Mouse (Mus musculus): Measurements from ENCODE around the gene Pitpnm2.

The Pitpnm2 gene

GRCm38 (mm10) chr5:124138066-124138465 lies 111.5 kb downstream of the Pitpnm2 start:
- no peak for DNase-seq (ENCODE audit: low spot score)

- DNase-seq (ENCODE audit: low spot score): no peak
Observed at GRCm38 (mm10) chr5:124134261-124134660, 115.3 kb downstream of the Pitpnm2 start.

GRCm38 (mm10) chr5:124125093-124125492 lies 124.5 kb downstream of the Pitpnm2 start:
- no peak for DNase-seq (ENCODE audit: low spot score)

- DNase-seq (ENCODE audit: low spot score): no peak
Observed at GRCm38 (mm10) chr5:124122357-124122756, 127.2 kb downstream of the Pitpnm2 start.

- DNase-seq (ENCODE audit: low spot score): no peak
Observed at GRCm38 (mm10) chr5:124119204-124119603, 130.4 kb downstream of the Pitpnm2 start.

- DNase-seq (ENCODE audit: low spot score): peak; percentile 70
Observed at GRCm38 (mm10) chr5:124115990-124116845, 133.3 kb downstream of the Pitpnm2 start, which contains the start of gene Arl6ip4. TSS of gene Arl6ip4 (plus strand) at chr5:124116089.

- no peak for DNase-seq (ENCODE audit: low spot score)
Observed at GRCm38 (mm10) chr5:124115531-124115930, 134.0 kb downstream of the Pitpnm2 start.

- DNase-seq (ENCODE audit: low spot score): no peak
Observed at GRCm38 (mm10) chr5:124114276-124115025, 135.1 kb downstream of the Pitpnm2 start.

- peak; percentile 65 for DNase-seq (ENCODE audit: low spot score)
Observed at GRCm38 (mm10) chr5:124113030-124113429, 136.5 kb downstream of the Pitpnm2 start.

- peak; percentile 39 for DNase-seq (ENCODE audit: low spot score)
Observed at GRCm38 (mm10) chr5:124112531-124112930, 137.0 kb downstream of the Pitpnm2 start.

GRCm38 (mm10) chr5:124111742-124112497 lies 137.6 kb downstream of the Pitpnm2 start, which contains the start of gene Ogfod2:
TSS of gene Ogfod2 (plus strand) at chr5:124112297.
- DNase-seq (ENCODE audit: low spot score): peak; percentile 97

GRCm38 (mm10) chr5:124111077-124111741 lies 138.4 kb downstream of the Pitpnm2 start:
- peak; percentile 50 for DNase-seq (ENCODE audit: low spot score)

- no peak for DNase-seq (ENCODE audit: low spot score)
Observed at GRCm38 (mm10) chr5:124103552-124103951, 146.0 kb downstream of the Pitpnm2 start.

- no peak for DNase-seq (ENCODE audit: low spot score)
Observed at GRCm38 (mm10) chr5:124103020-124103419, 146.5 kb downstream of the Pitpnm2 start.

GRCm38 (mm10) chr5:124102326-124102725 lies 147.2 kb downstream of the Pitpnm2 start:
- no peak for DNase-seq (ENCODE audit: low spot score)

GRCm38 (mm10) chr5:124100128-124101044 lies 149.2 kb downstream of the Pitpnm2 start:
- no peak for DNase-seq (ENCODE audit: low spot score)

GRCm38 (mm10) chr5:124098923-124099322 lies 150.6 kb downstream of the Pitpnm2 start:
- DNase-seq (ENCODE audit: low spot score): no peak

- DNase-seq (ENCODE audit: low spot score): peak; percentile 99
Observed at GRCm38 (mm10) chr5:124095596-124096232, 153.8 kb downstream of the Pitpnm2 start, which contains the start of gene Abcb9. TSS of gene Abcb9 (minus strand) at chr5:124095798.

- DNase-seq (ENCODE audit: low spot score): peak; percentile 63
Observed at GRCm38 (mm10) chr5:124095077-124095581, 154.4 kb downstream of the Pitpnm2 start.
